In the genomic region with DNA sequence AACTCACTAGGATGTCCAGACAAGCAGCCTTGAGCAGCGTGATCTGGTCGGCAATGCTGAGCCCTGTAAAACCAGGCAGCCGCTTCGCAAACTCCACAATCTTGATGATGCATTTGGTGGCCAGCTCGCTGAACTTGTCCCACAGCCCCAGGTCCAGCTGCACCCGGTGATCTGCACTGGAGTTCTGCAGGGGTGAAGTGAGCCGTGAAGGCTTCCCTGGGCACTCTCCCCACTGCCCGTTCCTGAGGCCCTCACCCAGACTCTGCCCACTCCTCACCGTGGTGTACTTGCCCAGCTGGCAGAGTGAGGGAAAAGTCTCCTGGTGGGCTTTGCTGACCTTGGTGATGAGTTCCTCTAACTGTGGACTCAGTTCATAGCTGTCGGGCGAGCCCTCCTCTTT, we compare ENCODE assay signal across 20 mouse cellular contexts. TPM values are rescaled to one million over a fixed set of nuclear protein-coding genes. Genes with fewer than 3 reads are reported as not detected.
DNase-seq lines count a peak whose midpoint lies in the region; ATAC-seq and TF ChIP-seq lines count a peak whose summit lies in the region.
"Had no signal": no experiment of that assay in that cellular context is flagged by ENCODE, and none has a peak within 500 bp of the region (broad histone marks: within the 10 kb centered on the region; RNA-seq: fewer than 3 reads in every experiment).

No protein-coding gene starts in this region.

- H3K4me2 ChIP-seq in hindbrain, embryonic 11.5 days (replicated peaks; ENCODE audit: low read depth, low read length): no peak overlapping the region
- no peak overlapping the region for H3K4me2 ChIP-seq in lung, embryonic 16.5 days (ENCODE audit: low read depth, low read length)
- H3K4me2 ChIP-seq: forebrain, embryonic 12.5 days; hindbrain, embryonic 14.5 days; intestine, embryonic 15.5 days; midbrain, embryonic 13.5 days; neural tube, embryonic 13.5 days had no signal

- TF ChIP-seq POLR2A in lung, adult 2 months (IDR thresholded peaks at IDR 0.05; ENCODE audit: borderline replicate concordance, extremely low read depth, low read depth, low read length): no peak

- H3K9me3 ChIP-seq in hindbrain, embryonic 10.5 days: no peaks in the 10 kb centered on the region
- no peaks in the 10 kb centered on the region for H3K9me3 ChIP-seq in hindbrain, embryonic 11.5 days (ENCODE audit: control insufficient read depth, low read length)
- no peaks in the 10 kb centered on the region for H3K9me3 ChIP-seq in lung, embryonic 16.5 days (ENCODE audit: control insufficient read depth, low read length)
- no peaks in the 10 kb centered on the region for H3K9me3 ChIP-seq in ES-E14 (ENCODE audit: control insufficient read depth, insufficient read depth, low read depth, low read length)
- H3K9me3 ChIP-seq in limb, embryonic 10.5 days (replicated peaks): no peaks in the 10 kb centered on the region
- H3K9me3 ChIP-seq: forebrain, embryonic 12.5 days; G1E; intestine, embryonic 15.5 days; midbrain, embryonic 13.5 days; neural tube, embryonic 13.5 days had no signal

- 0 out of 2 replicates have a peak, but pooled peaks cover 9% of the 10 kb centered on the region for H3K36me3 ChIP-seq in hindbrain, embryonic 10.5 days
- no peaks in the 10 kb centered on the region for H3K36me3 ChIP-seq in hindbrain, embryonic 11.5 days (ENCODE audit: control insufficient read depth, insufficient read depth, low read length)
- peaks cover 28% of the 10 kb centered on the region for H3K36me3 ChIP-seq in lung, embryonic 16.5 days (ENCODE audit: control insufficient read depth, insufficient read depth, low read length)
- H3K36me3 ChIP-seq in ES-E14 (ENCODE audit: control insufficient read depth, insufficient read depth, low read length, poor library complexity, severe bottlenecking): peaks cover 45% of the 10 kb centered on the region
- H3K36me3 ChIP-seq in limb, embryonic 10.5 days: peaks cover 86% of the 10 kb centered on the region
- H3K36me3 ChIP-seq: forebrain, embryonic 12.5 days; G1E; intestine, embryonic 15.5 days; midbrain, embryonic 13.5 days had no signal

- H3K27ac ChIP-seq in hindbrain, embryonic 10.5 days: 0 out of 2 replicates have a peak overlapping the region, but pooled peaks have one; percentile 14
- no peak overlapping the region for H3K27ac ChIP-seq in hindbrain, embryonic 11.5 days (ENCODE audit: low read depth, low read length)
- peak overlapping the region; percentile 26 for H3K27ac ChIP-seq in lung, embryonic 16.5 days (ENCODE audit: low read length)
- H3K27ac ChIP-seq in ES-E14 (ENCODE audit: insufficient read depth, low read depth, low read length, poor library complexity, severe bottlenecking): peak overlapping the region; percentile 98; the same call in 1 of the 2 replicates
- H3K27ac ChIP-seq in limb, embryonic 10.5 days: peak overlapping the region; percentile 26; the same call in 1 of the 2 replicates
- H3K27ac ChIP-seq: forebrain, embryonic 12.5 days; hindbrain, embryonic 14.5 days; intestine, embryonic 15.5 days; midbrain, embryonic 13.5 days; neural tube, embryonic 13.5 days had no signal

- peaks cover 48% of the 10 kb centered on the region for H3K27me3 ChIP-seq in hindbrain, embryonic 10.5 days (ENCODE audit: insufficient read depth, poor library complexity, severe bottlenecking)
- H3K27me3 ChIP-seq in hindbrain, embryonic 11.5 days (ENCODE audit: control insufficient read depth, insufficient read depth, low read length): peaks cover 26% of the 10 kb centered on the region
- no peaks in the 10 kb centered on the region for H3K27me3 ChIP-seq in lung, embryonic 16.5 days (ENCODE audit: control insufficient read depth, insufficient read depth, low read depth, low read length)
- no peaks in the 10 kb centered on the region for H3K27me3 ChIP-seq in limb, embryonic 10.5 days (ENCODE audit: low read depth, poor library complexity, severe bottlenecking)
- H3K27me3 ChIP-seq: intestine, embryonic 15.5 days had no signal

- TF ChIP-seq CTCF in lung, adult 2 months (IDR thresholded peaks at IDR 0.05; ENCODE audit: insufficient read depth, low read length): no peak

- ATAC-seq in hindbrain, embryonic 11.5 days (ENCODE audit: low FRiP score): no peak
- no peak for ATAC-seq in lung, embryonic 16.5 days (ENCODE audit: low read depth)

- H3K4me1 ChIP-seq in hindbrain, embryonic 10.5 days (replicated peaks): peaks cover 49% of the 10 kb centered on the region
- peaks cover 11% of the 10 kb centered on the region for H3K4me1 ChIP-seq in hindbrain, embryonic 11.5 days (replicated peaks; ENCODE audit: control insufficient read depth, insufficient read depth, low read length)
- peaks cover 51% of the 10 kb centered on the region for H3K4me1 ChIP-seq in lung, embryonic 16.5 days (replicated peaks; ENCODE audit: control insufficient read depth, insufficient read depth, low read length)
- peaks cover 36% of the 10 kb centered on the region for H3K4me1 ChIP-seq in lung, adult 2 months (ENCODE audit: control insufficient read depth, insufficient read depth, low read length)
- peaks cover 14 to 25% of the 10 kb centered on the region in 2 experiments for H3K4me1 ChIP-seq in ES-E14 (ENCODE audit: control insufficient read depth in 2 of 2, insufficient read depth in 2 of 2, low read length in 2 of 2, poor library complexity in 1 of 2)
- peaks cover 65% of the 10 kb centered on the region for H3K4me1 ChIP-seq in limb, embryonic 10.5 days

- WGBS in hindbrain, embryonic 10.5 days: 77% methylated on average over 11 of the region's 11 CpGs
- WGBS in hindbrain, embryonic 11.5 days: 85% methylated on average over 11 of the region's 11 CpGs
- WGBS in lung, embryonic 16.5 days: 68% methylated on average over 11 of the region's 11 CpGs
- 68% methylated on average over 11 of the region's 11 CpGs for WGBS in lung, adult 2 months
- 82% methylated on average over 11 of the region's 11 CpGs for WGBS in limb, embryonic 10.5 days

- no peak overlapping the region for H3K9ac ChIP-seq in hindbrain, embryonic 11.5 days (ENCODE audit: low read depth, low read length)
- H3K9ac ChIP-seq in lung, embryonic 16.5 days (ENCODE audit: low read length): peak overlapping the region; percentile 27; the same call in 1 of the 2 replicates
- peak overlapping the region; percentile 60; the same call in 1 of the 2 replicates for H3K9ac ChIP-seq in ES-E14 (ENCODE audit: insufficient read depth, low read depth, low read length, poor library complexity, severe bottlenecking)
- H3K9ac ChIP-seq: hindbrain, embryonic 14.5 days; intestine, embryonic 15.5 days; midbrain, embryonic 13.5 days; neural tube, embryonic 13.5 days had no signal

- in situ Hi-C loops in ES-E14 (cut with MboI; ENCODE audit: low sequenced_read_pairs in 2 of 2, unreplicated experiment in 2 of 2): no loop called here

- H3K4me3 ChIP-seq in hindbrain, embryonic 10.5 days: no peak overlapping the region
- no peak overlapping the region for H3K4me3 ChIP-seq in hindbrain, embryonic 11.5 days (ENCODE audit: low read depth, low read length)
- H3K4me3 ChIP-seq in lung, embryonic 16.5 days (ENCODE audit: low read length): no peak overlapping the region
- H3K4me3 ChIP-seq in lung, adult 2 months (replicated peaks; ENCODE audit: extremely low read depth, low read depth, low read length): no peak overlapping the region
- H3K4me3 ChIP-seq in ES-E14 (ENCODE audit: insufficient read depth in 1 of 2, low read depth in 1 of 2, low read length in 2 of 2, poor library complexity in 1 of 2, severe bottlenecking in 1 of 2): peak overlapping the region in 1 of 2 experiments; percentile 58; a peak in 2 of 4 replicates
- H3K4me3 ChIP-seq in limb, embryonic 10.5 days: no peak overlapping the region
- H3K4me3 ChIP-seq: forebrain, embryonic 12.5 days; intestine, embryonic 15.5 days; midbrain, embryonic 13.5 days; neural tube, embryonic 13.5 days had no signal

- intact Hi-C loops in left cerebral cortex, postnatal 36 days (cut with DNase I): loop anchor here (5.0 kb wide), 1 partner anchor 77 kb away; no protein-coding TSS in a partner anchor

- DNase-seq in hindbrain, embryonic 10.5 days (ENCODE audit: low spot score): no peak
- no peak for DNase-seq in hindbrain, embryonic 11.5 days (ENCODE audit: low spot score)
- DNase-seq in lung, adult 2 months: no peak
- no peak for DNase-seq in ES-E14 (ENCODE audit: low read depth, low spot score)
- no peak for DNase-seq in limb, embryonic 10.5 days (ENCODE audit: low spot score)
- no peak for DNase-seq in left cerebral cortex, postnatal 36 days (ENCODE audit: low spot score in 2 of 2)
- no peak for DNase-seq in spleen, postnatal 36 days (ENCODE audit: low spot score in 2 of 2)

RNA-seq across cellular contexts. Expression of gene Itgb7, which starts 8.1 kb away (rescaled TPM):
- 0.31 and 0.90 TPM in 2 replicates for polyA plus RNA-seq in hindbrain, embryonic 10.5 days (2016; fragmentation: Nextera tagmentation; extraction: Ambion mirVana)
- 1.0 and 1.1 TPM in 2 replicates for polyA plus RNA-seq in hindbrain, embryonic 11.5 days (2014; fragmentation: Nextera tagmentation; extraction: Ambion mirVana)
- polyA plus RNA-seq in lung, embryonic 16.5 days (2015; fragmentation: Nextera tagmentation; extraction: Ambion mirVana): 3.0 and 3.9 TPM in 2 replicates
- 22.0 and 32.4 TPM in 2 replicates for polyA plus RNA-seq in lung, adult 2 months (2012; rRNA removed)
- total RNA-seq in ES-E14 (2012; rRNA removed): 34.0 and 93.0 TPM in 2 replicates
- polyA plus RNA-seq in limb, embryonic 10.5 days (2016; fragmentation: Nextera tagmentation; extraction: Ambion mirVana): 1.2 and 1.5 TPM in 2 replicates
- 1 to 10 TPM; 1.1 to 1.5 TPM for total RNA-seq in left cerebral cortex, postnatal 36 days (2021)

RNA-seq across cellular contexts. Expression of gene Rarg, which starts 17.5 kb away (rescaled TPM):
- 22.1 and 24.5 TPM in 2 replicates for polyA plus RNA-seq in hindbrain, embryonic 10.5 days (2016; fragmentation: Nextera tagmentation; extraction: Ambion mirVana)
- 20.3 and 21.7 TPM in 2 replicates for polyA plus RNA-seq in hindbrain, embryonic 11.5 days (2014; fragmentation: Nextera tagmentation; extraction: Ambion mirVana)
- 46.7 and 46.9 TPM in 2 replicates for polyA plus RNA-seq in lung, embryonic 16.5 days (2015; fragmentation: Nextera tagmentation; extraction: Ambion mirVana)
- 75.1 and 93.9 TPM in 2 replicates for polyA plus RNA-seq in lung, adult 2 months (2012; rRNA removed)
- total RNA-seq in ES-E14 (2012; rRNA removed): 101 and 115 TPM in 2 replicates
- polyA plus RNA-seq in limb, embryonic 10.5 days (2016; fragmentation: Nextera tagmentation; extraction: Ambion mirVana): 111 and 148 TPM in 2 replicates
- total RNA-seq in left cerebral cortex, postnatal 36 days (2021): 10 to 100 TPM; 13.1 to 13.9 TPM

RNA-seq across cellular contexts. Expression of gene Gm9918, which starts 30.5 kb away (rescaled TPM):
- 0.26 and 0.35 TPM in 2 replicates for polyA plus RNA-seq in hindbrain, embryonic 10.5 days (2016; fragmentation: Nextera tagmentation; extraction: Ambion mirVana)
- polyA plus RNA-seq in hindbrain, embryonic 11.5 days (2014; fragmentation: Nextera tagmentation; extraction: Ambion mirVana): 0.15 TPM in 2 replicates
- polyA plus RNA-seq in lung, embryonic 16.5 days (2015; fragmentation: Nextera tagmentation; extraction: Ambion mirVana): 0.34 and 0.57 TPM in 2 replicates
- polyA plus RNA-seq in lung, adult 2 months (2012; rRNA removed): 0.31 and 0.60 TPM in 2 replicates
- total RNA-seq in ES-E14 (2012; rRNA removed): 0.45 and 1.0 TPM in 2 replicates
- 1.1 and 1.4 TPM in 2 replicates for polyA plus RNA-seq in limb, embryonic 10.5 days (2016; fragmentation: Nextera tagmentation; extraction: Ambion mirVana)
- not detected for total RNA-seq in left cerebral cortex, postnatal 36 days (2021)
- total RNA-seq: adrenal gland, postnatal 14 days; gastrocnemius, postnatal 14 days; heart, adult 8-10 months; heart, postnatal 14 days; left cerebral cortex, adult 18-20 months; megakaryocyte progenitor cell, adult 5-6 weeks had no signal
- polyA plus RNA-seq: G1E; hindbrain, embryonic 14.5 days had no signal

RNA-seq across cellular contexts. Expression of gene Csad, which starts 35.3 kb away (rescaled TPM):
- 34.0 and 35.5 TPM in 2 replicates for polyA plus RNA-seq in hindbrain, embryonic 10.5 days (2016; fragmentation: Nextera tagmentation; extraction: Ambion mirVana)
- 23.5 and 27.9 TPM in 2 replicates for polyA plus RNA-seq in hindbrain, embryonic 11.5 days (2014; fragmentation: Nextera tagmentation; extraction: Ambion mirVana)
- polyA plus RNA-seq in lung, embryonic 16.5 days (2015; fragmentation: Nextera tagmentation; extraction: Ambion mirVana): 69.5 and 70.6 TPM in 2 replicates
- 92.8 and 106 TPM in 2 replicates for polyA plus RNA-seq in lung, adult 2 months (2012; rRNA removed)
- 47.3 and 51.9 TPM in 2 replicates for total RNA-seq in ES-E14 (2012; rRNA removed)
- 38.8 and 55.0 TPM in 2 replicates for polyA plus RNA-seq in limb, embryonic 10.5 days (2016; fragmentation: Nextera tagmentation; extraction: Ambion mirVana)
- total RNA-seq in left cerebral cortex, postnatal 36 days (2021): 10 to 100 TPM; 23.9 to 29.4 TPM

RNA-seq across cellular contexts. Expression of gene Zfp740, which starts 36.8 kb away (rescaled TPM):
- 61.8 and 67.1 TPM in 2 replicates for polyA plus RNA-seq in hindbrain, embryonic 10.5 days (2016; fragmentation: Nextera tagmentation; extraction: Ambion mirVana)
- polyA plus RNA-seq in hindbrain, embryonic 11.5 days (2014; fragmentation: Nextera tagmentation; extraction: Ambion mirVana): 49.7 and 63.8 TPM in 2 replicates
- 64.0 and 67.0 TPM in 2 replicates for polyA plus RNA-seq in lung, embryonic 16.5 days (2015; fragmentation: Nextera tagmentation; extraction: Ambion mirVana)
- 25.8 and 46.6 TPM in 2 replicates for polyA plus RNA-seq in lung, adult 2 months (2012; rRNA removed)
- total RNA-seq in ES-E14 (2012; rRNA removed): 97.3 and 98.5 TPM in 2 replicates
- polyA plus RNA-seq in limb, embryonic 10.5 days (2016; fragmentation: Nextera tagmentation; extraction: Ambion mirVana): 73.0 and 88.7 TPM in 2 replicates
- 10 to 100 TPM; 61.0 to 64.0 TPM for total RNA-seq in left cerebral cortex, postnatal 36 days (2021)
